Mouse (Mus musculus) cerebellum, adult 2 months (tissue): ENCODE results near the gene Ncf4. TPM values are rescaled to one million over a fixed set of nuclear protein-coding genes. Genes with fewer than 3 reads are reported as not detected.

Experiments used
- DNase-seq, 2 experiments: peaks; one replicate each; pipeline ENCODE4 v3.0.0; 2021
- H3K27ac ChIP-seq: fragments of 200-500 bp; 2 replicates; pipeline ENCODE4 v1.5.1; 2012; ENCODE audit warnings: low read length, control low read depth, inconsistent platforms; ENCODE audit not compliant: insufficient read depth
- H3K27me3 ChIP-seq: fragments of 200-500 bp; 2 replicates; pipeline ENCODE4 v1.6.1; 2012; ENCODE audit warnings: inconsistent platforms, mild to moderate bottlenecking, low read length, moderate library complexity; ENCODE audit not compliant: control insufficient read depth, insufficient read depth
- H3K4me1 ChIP-seq: fragments of 200-500 bp; 2 replicates; pipeline ENCODE4 v1.6.1; 2011; ENCODE audit warnings: low read length; ENCODE audit not compliant: control insufficient read depth, insufficient read depth
- H3K4me3 ChIP-seq: fragments of 200-500 bp; replicated peaks from 2 replicates; pipeline ENCODE3; 2011; ENCODE audit warnings: mild to moderate bottlenecking, low read depth, low read length, control low read depth; ENCODE audit not compliant: insufficient read depth
- CTCF ChIP-seq: fragments of 200-500 bp; IDR thresholded peaks from 2 replicates; pipeline ENCODE4 v1.5.1; 2011; ENCODE audit warnings: low read depth, mild to moderate bottlenecking, control low read depth, low read length, moderate library complexity, borderline replicate concordance; ENCODE audit not compliant: insufficient read depth
- POLR2A ChIP-seq: fragments of 200-500 bp; IDR thresholded peaks from 2 replicates; pipeline ENCODE4 v1.6.1; 2011; ENCODE audit warnings: low read length, control low read depth, borderline replicate concordance; ENCODE audit not compliant: insufficient read depth
- WGBS: fragments of 180-500 bp; shearing (Covaris S2); methylation state at CpG from one replicate; pipeline ENCODE4 v1.1.7; 2018; 5-methylcytosine and 5-hydroxymethylcytosine counted together
- polyA plus RNA-seq: library from polyadenylated mRNA; depleted of rRNA; stranded (reverse); fragments of >200 nt; gene quantifications from 2 replicates; pipeline ENCODE4 v1.2.3, GENCODE M21; 2012

Ncf4 gene
- polyA plus RNA-seq, 1 experiment: 0.77 TPM

- TF ChIP-seq CTCF (no peak), POLR2A (no peak)
- no peak for DNase-seq
- 89% methylated on average over 12 of the region's 12 CpGs for WGBS
- no peak overlapping the region for H3K4me3 ChIP-seq
- no peak overlapping the region for H3K27ac ChIP-seq
- H3K4me1 ChIP-seq: peaks cover 17% of the 10 kb centered on the region
- no peaks in the 10 kb centered on the region for H3K27me3 ChIP-seq
Observed at GRCm38 (mm10) chr15:78227816-78228215, 16.8 kb upstream of the Ncf4 start.

- H3K4me3 ChIP-seq: no peak overlapping the region
- H3K27me3 ChIP-seq: no peaks in the 10 kb centered on the region
- no peak for TF ChIP-seq CTCF
- no peak for TF ChIP-seq POLR2A
- WGBS: 28% methylated on average over 13 of the region's 13 CpGs
- H3K4me1 ChIP-seq: peaks cover 3% of the 10 kb centered on the region
- no peak overlapping the region for H3K27ac ChIP-seq
- DNase-seq: no peak
Observed at GRCm38 (mm10) chr15:78231346-78232331, 13.0 kb upstream of the Ncf4 start.

- Histone ChIP-seq H3K4me3 (no peak overlapping the region), H3K27ac (no peak overlapping the region), H3K4me1 (no peaks in the 10 kb centered on the region; the same call in none of the 2 replicates), H3K27me3 (no peaks in the 10 kb centered on the region)
- 75% methylated on average over 5 of the region's 5 CpGs for WGBS
- TF ChIP-seq POLR2A: no peak
- no peak for TF ChIP-seq CTCF
- DNase-seq: no peak
Observed at GRCm38 (mm10) chr15:78234823-78235509, 9.6 kb upstream of the Ncf4 start.

- 15% methylated on average over 10 of the region's 10 CpGs for WGBS
- TF ChIP-seq POLR2A (no peak), CTCF (peak; percentile 97)
- H3K4me1 ChIP-seq: no peaks in the 10 kb centered on the region; the same call in 1 of the 2 replicates
- H3K27ac ChIP-seq: no peak overlapping the region
- DNase-seq: peak; percentile 57 to 62
- H3K27me3 ChIP-seq: no peaks in the 10 kb centered on the region
- H3K4me3 ChIP-seq: no peak overlapping the region
Observed at GRCm38 (mm10) chr15:78239453-78239852, 5.1 kb upstream of the Ncf4 start.

- TF ChIP-seq CTCF: no peak
- TF ChIP-seq POLR2A: no peak
- Histone ChIP-seq H3K27me3 (no peaks in the 10 kb centered on the region), H3K4me1 (no peaks in the 10 kb centered on the region; the same call in 1 of the 2 replicates), H3K27ac (no peak overlapping the region), H3K4me3 (no peak overlapping the region)
- DNase-seq: no peak
- 72% methylated on average over 14 of the region's 14 CpGs for WGBS
Observed at GRCm38 (mm10) chr15:78239956-78240617, 4.5 kb upstream of the Ncf4 start.

GRCm38 (mm10) chr15:78241335-78241734 is 3.3 kb upstream of the Ncf4 start:
- no peak for DNase-seq

GRCm38 (mm10) chr15:78243061-78243460 is 1.5 kb upstream of the Ncf4 start:
- TF ChIP-seq CTCF (no peak), POLR2A (no peak)
- no peak overlapping the region for H3K27ac ChIP-seq
- 77% methylated on average over 8 of the region's 8 CpGs for WGBS

More at GRCm38 (mm10) chr15:78241335-78241734, 3.3 kb upstream of the Ncf4 start:
- no peak overlapping the region for H3K4me3 ChIP-seq
- H3K27me3 ChIP-seq: no peaks in the 10 kb centered on the region
- H3K4me1 ChIP-seq: no peaks in the 10 kb centered on the region
- no peak overlapping the region for H3K27ac ChIP-seq
- no peak for TF ChIP-seq CTCF
- no peak for TF ChIP-seq POLR2A
- 47% methylated on average over 11 of the region's 11 CpGs for WGBS

More at GRCm38 (mm10) chr15:78243061-78243460, 1.5 kb upstream of the Ncf4 start:
- H3K4me1 ChIP-seq: no peaks in the 10 kb centered on the region
- no peak overlapping the region for H3K4me3 ChIP-seq
- no peaks in the 10 kb centered on the region for H3K27me3 ChIP-seq
- no peak for DNase-seq
